Mouse (Mus musculus): ENCODE data around the gene Slc25a39.

DNA sequence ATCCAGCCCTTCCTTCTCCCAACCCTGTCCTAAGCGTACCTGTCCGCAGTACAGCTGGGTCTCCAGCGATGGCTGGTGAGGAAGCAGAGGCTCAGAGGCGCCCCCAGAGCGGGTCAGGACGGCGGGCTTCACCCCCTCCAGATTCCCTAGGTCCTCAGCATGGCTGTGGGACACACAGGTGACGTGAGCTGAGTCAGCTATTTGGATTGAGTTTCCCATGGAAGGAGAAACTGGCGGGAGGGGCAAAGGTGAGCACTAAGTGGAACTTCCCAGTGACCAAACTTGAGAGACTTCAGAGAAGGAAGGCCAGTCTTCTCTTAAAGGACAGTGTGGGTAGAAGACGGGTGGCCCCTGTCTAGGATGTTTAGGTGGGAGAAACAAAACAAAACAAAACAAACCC lies 49.4 kb downstream of the Slc25a39 start:
- TF ChIP-seq ETS1 (IDR thresholded peaks at IDR 0.05; ENCODE audit: low read depth, low read length) (no peak), POLR2A (IDR thresholded peaks at IDR 0.05; ENCODE audit: control insufficient read depth in 1 of 2, insufficient read depth in 1 of 2, low read depth in 1 of 2, low read length in 2 of 2, poor library complexity in 1 of 2) (no peak), NELFE (IDR thresholded peaks at IDR 0.05; ENCODE audit: low read depth, low read length) (no peak), EP300 (IDR thresholded peaks at IDR 0.05; ENCODE audit: low read depth in 1 of 2, low read length in 2 of 2) (no peak)

Measured in MEL (cell line).